Mouse (Mus musculus): ENCODE measurements around the gene Alkbh2.

DNA sequence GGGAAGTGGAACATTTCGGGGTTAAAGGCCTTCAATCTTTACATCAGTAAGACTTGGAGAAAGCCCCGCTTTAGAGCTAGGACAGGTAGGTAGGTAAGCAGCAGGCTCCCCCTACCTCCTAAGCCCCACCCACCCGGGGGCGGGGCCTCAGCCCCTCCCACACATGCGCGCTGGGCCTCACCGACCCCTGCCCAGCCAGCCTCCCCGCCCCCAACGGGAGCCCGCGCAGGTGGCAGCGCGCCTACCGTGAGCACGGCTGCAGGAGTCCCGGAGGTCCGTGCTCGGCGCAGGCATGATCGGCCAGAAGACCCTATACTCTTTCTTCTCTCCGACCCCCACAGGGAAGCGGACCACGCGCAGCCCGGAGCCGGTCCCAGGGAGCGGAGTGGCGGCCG is 2.2 kb upstream of the Alkbh2 start, which contains the start of gene Ung:
- TF ChIP-seq POLR2A (IDR thresholded peaks at IDR 0.05; ENCODE audit: low read depth, low read length) (no peak), CTCF (conservative IDR thresholded peaks at IDR 0.05; ENCODE audit: insufficient read depth, insufficient read length, low read depth, low read length) (no peak)
